Mouse (Mus musculus) ES-E14 (cell line): Measurements from ENCODE around the gene Ndufs4. TPM values are rescaled to one million over a fixed set of nuclear protein-coding genes. Genes with fewer than 3 reads are reported as not detected.
A peak's percentile ranks its signal among the peaks of the same experiment; 100 is the strongest.
"Not testable (repeated sequence)": the region's sequence is repeated elsewhere in the genome, so short reads cannot be mapped to it uniquely, and the experiment has no call there.

Experiments used
- DNase-seq: peaks from one replicate; pipeline ENCODE4 v3.0.0-alpha.2; 2013; ENCODE audit warnings: low read depth, low spot score
- H3K27ac ChIP-seq: 2 replicates; pipeline ENCODE4 v1.5.1; 2012; ENCODE audit warnings: low read depth, mild to moderate bottlenecking, low read length, moderate library complexity, mixed read lengths; ENCODE audit not compliant: poor library complexity, insufficient read depth, severe bottlenecking
- H3K36me3 ChIP-seq: 2 replicates; pipeline ENCODE4 v1.6.1; 2012; ENCODE audit warnings: mild to moderate bottlenecking, low read length, moderate library complexity, mixed read lengths; ENCODE audit not compliant: control insufficient read depth, poor library complexity, insufficient read depth, severe bottlenecking
- H3K4me1 ChIP-seq, 2 experiments: fragments of 150-350 bp in 1 of 2; sonication (generic) in 1 of 2; 2 replicates each; pipeline ENCODE4 v1.6.1; 2012; ENCODE audit warnings: low read length in 2 of 2, mild to moderate bottlenecking in 1 of 2, mixed read lengths in 1 of 2; ENCODE audit not compliant: control insufficient read depth in 2 of 2, insufficient read depth in 2 of 2, poor library complexity in 1 of 2
- H3K4me3 ChIP-seq, 2 experiments: fragments of 150-350 bp in 1 of 2; sonication (generic) in 1 of 2; 2 replicates each; pipeline ENCODE4 v1.5.1; 2012; ENCODE audit warnings: low read length in 2 of 2, low read depth in 1 of 2, mild to moderate bottlenecking in 1 of 2, mixed read lengths in 1 of 2; ENCODE audit not compliant: insufficient read depth in 1 of 2, poor library complexity in 1 of 2, severe bottlenecking in 1 of 2
- H3K9ac ChIP-seq: 2 replicates; pipeline ENCODE4 v1.6.1; 2012; ENCODE audit warnings: low read depth, mild to moderate bottlenecking, low read length, mixed read lengths; ENCODE audit not compliant: poor library complexity, insufficient read depth, severe bottlenecking
- H3K9me3 ChIP-seq: fragments of 150-350 bp; sonication (generic); 2 replicates; pipeline ENCODE4 v1.6.1; 2012; ENCODE audit warnings: low read depth, mild to moderate bottlenecking, low read length; ENCODE audit not compliant: control insufficient read depth, insufficient read depth
- CHD2 ChIP-seq: IDR thresholded peaks from 2 replicates; pipeline ENCODE4 v1.6.1; 2014; ENCODE audit warnings: mild to moderate bottlenecking, low read depth, low read length, inconsistent platforms
- HCFC1 ChIP-seq: IDR thresholded peaks from 2 replicates; pipeline ENCODE4 v1.6.1; 2012; ENCODE audit warnings: low read length, inconsistent platforms, borderline replicate concordance; ENCODE audit not compliant: insufficient read depth
- MAFK ChIP-seq: IDR thresholded peaks from 2 replicates; pipeline ENCODE4 v1.6.1; 2014; ENCODE audit warnings: mild to moderate bottlenecking, low read depth, low read length, inconsistent platforms; ENCODE audit not compliant: insufficient read depth
- ZC3H11A ChIP-seq: IDR thresholded peaks from 2 replicates; pipeline ENCODE4 v1.6.1; 2012; ENCODE audit warnings: low read depth, mild to moderate bottlenecking, inconsistent platforms, low read length, borderline replicate concordance
- ZNF384 ChIP-seq: IDR thresholded peaks from 2 replicates; pipeline ENCODE4 v1.6.1; 2012; ENCODE audit warnings: low read depth, low read length, inconsistent platforms
- in situ Hi-C, 2 experiments: fragments of 600-800 bp; cut with MboI; formaldehyde crosslinking; loops; one replicate each; pipeline ENCODE4 v1.15.1; 2025; ENCODE audit warnings: low sequenced_read_pairs in 2 of 2, inconsistent platforms in 1 of 2; ENCODE audit not compliant: unreplicated experiment in 2 of 2
- total RNA-seq: library from RNA; depleted of rRNA; stranded (reverse); fragments of 300-350 nt; gene quantifications from 2 replicates; pipeline ENCODE4 v1.2.3, GENCODE M21; 2012

The Ndufs4 gene
- total RNA-seq, 1 experiment: 265 TPM

DNA sequence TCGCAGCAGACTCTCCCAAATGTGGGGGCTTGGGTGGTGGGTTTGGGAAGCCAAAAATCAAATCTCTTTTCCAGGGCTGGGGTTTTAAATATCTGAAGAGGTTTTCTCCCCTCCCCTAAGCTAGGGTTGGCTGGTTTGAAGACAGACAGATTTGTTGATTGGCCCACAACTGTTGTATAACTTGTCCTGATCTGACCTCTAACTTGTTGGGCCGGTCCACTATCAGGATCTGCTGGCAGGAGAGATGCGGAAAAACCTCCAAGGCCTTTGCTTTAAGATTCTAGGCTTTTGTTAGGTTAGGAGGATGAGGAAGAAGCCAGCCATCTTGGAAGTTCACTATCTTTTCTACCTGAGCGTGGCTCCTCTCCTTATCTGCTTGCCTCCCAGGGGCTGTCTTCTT, 91.5 kb downstream of the Ndufs4 start:
- Histone ChIP-seq H3K9ac (no peak overlapping the region), H3K4me3 (no peak overlapping the region), H3K36me3 (peaks cover 2% of the 10 kb centered on the region; the same call in 1 of the 2 replicates), H3K4me1 (peaks cover 5 to 12% of the 10 kb centered on the region in 2 experiments), H3K27ac (no peak overlapping the region), H3K9me3 (no peaks in the 10 kb centered on the region)
- in situ Hi-C loops: no loop called here
- DNase-seq: no peak
- TF ChIP-seq ZNF384 (no peak), ZC3H11A (no peak), HCFC1 (no peak), MAFK (no peak), CHD2 (no peak)

DNA sequence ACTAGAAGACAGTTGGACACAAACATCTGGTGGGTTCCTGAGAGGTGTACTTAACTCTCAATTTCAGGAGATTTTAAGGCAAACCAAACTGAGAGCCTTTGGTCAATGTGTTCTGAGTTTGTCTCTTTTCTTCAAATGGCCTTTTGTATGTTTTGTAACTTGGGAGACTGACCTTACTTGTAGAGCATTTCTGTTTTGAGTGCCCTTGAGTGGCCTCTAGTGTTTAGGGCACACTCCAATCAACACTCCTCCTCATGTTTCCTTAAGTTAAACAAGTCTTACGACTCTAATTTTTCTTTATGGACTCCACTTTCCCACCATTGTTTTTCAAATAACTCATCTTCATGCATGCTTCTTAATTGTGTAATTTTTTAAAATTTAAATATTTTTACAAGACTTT, 98.6 kb downstream of the Ndufs4 start:
- H3K36me3 ChIP-seq: no peaks in the 10 kb centered on the region; the same call in none of the 2 replicates
- no peaks in the 10 kb centered on the region; a peak in 1 of 4 replicates for H3K4me1 ChIP-seq
- no peaks in the 10 kb centered on the region for H3K9me3 ChIP-seq
- in situ Hi-C loops: no loop called here
- no peak overlapping the region for H3K27ac ChIP-seq
- no peak overlapping the region for H3K9ac ChIP-seq
- H3K4me3 ChIP-seq: no peak overlapping the region
- TF ChIP-seq HCFC1 (no peak), MAFK (no peak), CHD2 (no peak), ZNF384 (no peak)
- DNase-seq: no peak

DNA sequence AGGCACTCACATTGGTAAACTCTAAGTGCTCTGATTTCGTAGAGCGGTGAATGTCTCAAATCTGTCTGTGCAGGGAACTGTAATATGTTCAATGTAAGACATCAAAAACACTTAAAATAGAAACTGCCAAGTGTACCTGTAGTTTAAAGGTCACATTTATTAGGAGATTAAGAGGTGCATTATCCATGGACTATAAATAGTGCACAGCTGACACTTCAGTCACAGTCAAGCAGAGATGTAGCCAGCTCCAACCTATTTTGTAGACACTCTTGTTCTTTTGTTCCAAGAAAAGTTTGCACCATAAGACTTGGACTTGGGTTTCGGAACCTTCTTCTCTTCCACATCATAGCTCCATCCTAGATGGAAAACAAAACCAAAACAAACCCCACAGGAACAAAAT, 99.5 kb downstream of the Ndufs4 start:
- H3K36me3 ChIP-seq: no peaks in the 10 kb centered on the region; the same call in none of the 2 replicates
- TF ChIP-seq HCFC1: no peak
- TF ChIP-seq ZC3H11A: no peak
- no peak for TF ChIP-seq ZNF384
- DNase-seq: no peak

DNA sequence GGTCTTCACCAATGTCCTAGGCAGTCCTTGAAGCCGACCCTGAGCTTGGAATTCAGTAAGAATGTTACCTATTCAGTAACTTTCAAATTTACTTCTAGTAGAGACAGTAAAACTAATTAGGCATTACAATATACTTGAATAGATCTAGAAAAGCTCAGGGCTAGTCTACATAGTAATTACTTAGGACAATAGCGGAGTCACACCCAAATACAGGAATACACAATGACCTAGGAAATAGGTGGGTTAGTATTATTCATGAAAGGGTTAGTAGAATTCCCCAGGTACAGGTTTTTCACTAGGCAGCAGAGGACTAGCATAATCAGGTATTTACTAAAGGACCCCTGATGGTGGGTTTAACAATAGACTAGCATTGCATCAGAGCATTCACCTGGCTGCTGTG, 109.4 kb downstream of the Ndufs4 start:
- H3K36me3 ChIP-seq, DNase-seq, in situ Hi-C loops, H3K4me3 ChIP-seq, H3K9me3 ChIP-seq, H3K9ac ChIP-seq, H3K4me1 ChIP-seq: not testable (repeated sequence)
- TF ChIP-seq CHD2: peak; percentile 69
- H3K27ac ChIP-seq: peak overlapping the region; percentile 97; the same call in 1 of the 2 replicates

More for the DNA sequence above, 99.5 kb downstream of the Ndufs4 start:
- Histone ChIP-seq H3K9ac (no peak overlapping the region), H3K9me3 (no peaks in the 10 kb centered on the region), H3K4me3 (no peak overlapping the region), H3K27ac (no peak overlapping the region), H3K4me1 (no peaks in the 10 kb centered on the region; a peak in 1 of 4 replicates)
- in situ Hi-C loops: no loop called here

DNA sequence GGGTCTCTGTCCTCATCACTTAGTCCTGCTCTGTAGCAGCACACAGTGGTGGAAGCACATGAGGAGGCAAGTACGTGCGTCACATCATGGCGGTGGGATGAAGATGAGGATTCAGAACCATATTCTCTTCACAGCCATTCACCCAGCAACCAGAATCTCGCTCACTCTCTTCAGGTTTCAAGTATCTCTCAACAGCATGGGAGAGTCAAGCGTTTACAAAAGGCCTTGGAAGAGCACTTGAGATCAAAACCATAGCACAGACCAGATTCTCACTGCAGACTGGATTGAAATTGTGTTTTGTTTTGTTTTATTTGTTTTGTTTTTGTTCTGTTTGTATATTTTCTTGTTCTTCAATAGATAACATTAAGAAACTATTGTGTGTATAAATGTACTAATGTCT, 110.8 kb downstream of the Ndufs4 start:
- Histone ChIP-seq H3K27ac (no peak overlapping the region; the same call in 1 of the 2 replicates), H3K36me3 (0 out of 2 replicates have a peak, but pooled peaks cover 2% of the 10 kb centered on the region), H3K4me1 (peaks cover 0 to 2% of the 10 kb centered on the region in 2 experiments), H3K9ac (no peak overlapping the region), H3K9me3 (peaks cover 2% of the 10 kb centered on the region; the same call in 1 of the 2 replicates), H3K4me3 (no peak overlapping the region)
- no peak for DNase-seq
- in situ Hi-C loops: no loop called here
- TF ChIP-seq HCFC1 (no peak), CHD2 (no peak), ZC3H11A (no peak), MAFK (no peak), ZNF384 (no peak)
